Mouse (Mus musculus) stomach, postnatal 0 days (tissue): Measurements from ENCODE around the gene Psd.
A peak's percentile ranks its signal among the peaks of the same experiment; 100 is the strongest.

ENCODE experiments used
- CTCF ChIP-seq: IDR thresholded peaks from 2 replicates; pipeline ENCODE4 v1.5.1; 2016; ENCODE audit warnings: antibody characterized with exemption, low read depth, mild to moderate bottlenecking, moderate library complexity
- EP300 ChIP-seq: optimal IDR thresholded peaks from 2 replicates; pipeline ENCODE3; 2016; ENCODE audit warnings: antibody characterized with exemption

DNA sequence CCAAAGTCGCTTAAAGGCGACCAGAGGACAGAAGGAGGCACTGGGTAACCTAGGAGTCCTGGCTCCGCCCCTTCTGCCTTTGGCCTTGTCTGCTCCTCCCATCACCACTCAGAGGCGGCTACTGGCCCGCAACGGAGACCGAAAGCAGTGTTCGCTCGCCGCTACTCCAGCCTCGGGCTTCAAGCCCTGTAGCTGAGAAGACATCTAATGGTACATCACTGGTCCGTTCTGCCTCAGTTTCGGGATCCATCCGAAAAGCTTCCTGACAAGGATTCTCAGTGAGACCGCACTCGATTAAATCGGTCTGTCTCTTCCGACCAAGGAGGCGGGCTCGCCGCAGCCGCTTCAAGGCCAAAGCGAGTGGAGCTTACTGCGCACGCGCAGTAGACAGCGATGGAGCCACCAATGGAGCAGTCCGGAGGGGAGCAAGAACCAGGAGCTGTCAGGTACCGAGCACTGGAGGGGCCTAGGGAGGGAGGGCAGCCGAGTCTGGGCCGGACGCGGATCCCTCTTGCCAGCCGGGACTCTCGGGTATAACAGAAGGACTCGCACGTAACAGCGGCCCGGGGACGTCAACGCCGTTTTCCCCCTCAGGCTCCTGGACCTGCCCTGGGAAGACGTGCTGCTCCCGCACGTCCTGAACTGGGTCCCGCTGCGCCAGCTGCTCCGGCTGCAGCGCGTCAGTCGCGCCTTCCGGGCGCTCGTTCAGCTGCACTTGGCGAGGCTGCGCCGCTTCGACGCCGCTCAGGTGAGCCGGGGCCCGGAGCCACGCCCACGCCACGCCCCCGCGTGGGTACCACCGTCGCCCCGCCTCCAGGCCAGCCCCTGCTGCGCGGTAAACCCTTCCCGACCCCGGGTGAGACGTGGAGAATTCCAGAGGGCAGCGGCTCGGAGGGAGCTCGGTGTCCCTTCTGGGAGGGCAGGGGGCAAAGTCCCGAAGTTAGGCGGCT lies 1.4 kb upstream of the Psd start, which contains the start of gene Fbxl15:
- TF ChIP-seq CTCF, result 0 out of 2 replicates have a peak, but pooled peaks have one; percentile 9
- no peak for TF ChIP-seq EP300
